Comparison of ENCODE assay signal across 8 mouse cellular contexts in genomic region chr12:113185442-113186291, GRCm38 (mm10). TPM values are rescaled to one million over a fixed set of nuclear protein-coding genes. Genes with fewer than 3 reads are reported as not detected.
DNase-seq lines count a peak whose midpoint lies in the region; ATAC-seq and TF ChIP-seq lines count a peak whose summit lies in the region.

Tmem121 (plus strand) TSS chr12:113185930.

- H3K4me1 ChIP-seq in heart, embryonic 11.5 days (ENCODE audit: control insufficient read depth, insufficient read depth, low read length), result peaks cover 14% of the 10 kb centered on the region
- H3K4me1 ChIP-seq in neural tube, embryonic 12.5 days, result peaks cover 20% of the 10 kb centered on the region

- H3K9ac ChIP-seq in heart, embryonic 11.5 days (ENCODE audit: low read depth, low read length), result peak within 1 kb of the TSS; percentile 56; the same call in 1 of the 2 replicates
- H3K9ac ChIP-seq in neural tube, embryonic 12.5 days, result peak within 1 kb of the TSS; percentile 73

- no peak within 1 kb of the TSS for H3K27ac ChIP-seq in heart, embryonic 11.5 days (ENCODE audit: low read depth, low read length)
- no peak within 1 kb of the TSS for H3K27ac ChIP-seq in neural tube, embryonic 12.5 days

- no peaks in the 10 kb centered on the region for H3K79me2 ChIP-seq in C2C12 (ENCODE audit: control insufficient read depth, insufficient read depth)

- no peaks in the 10 kb centered on the region for H3K36me3 ChIP-seq in heart, embryonic 11.5 days (ENCODE audit: control insufficient read depth, insufficient read depth, low read length)
- no peaks in the 10 kb centered on the region for H3K36me3 ChIP-seq in C2C12 (ENCODE audit: control insufficient read depth, insufficient read depth)
- H3K36me3 ChIP-seq in neural tube, embryonic 12.5 days, result peaks cover 24% of the 10 kb centered on the region

- intact Hi-C loops in heart, postnatal 36 days (cut with DNase I), result no loop called here
- intact Hi-C loops in left cerebral cortex, postnatal 25 days (cut with DNase I), result loop anchor here (2.0 kb wide), 1 partner anchor 21 kb away; no protein-coding TSS in a partner anchor

- H3K79me3 ChIP-seq in C2C12 (ENCODE audit: low read depth), result no peaks in the 10 kb centered on the region

- TF ChIP-seq CTCF in C2C12 (IDR thresholded peaks at IDR 0.05; ENCODE audit: control insufficient read depth, insufficient read depth, insufficient read length), result no peak

- DNase-seq in heart, postnatal 36 days, result no peak
- peak; percentile 59 to 73 for DNase-seq in cerebellum, adult 18-20 months
- peak in 1 of 2 experiments; percentile 41 for DNase-seq in frontal cortex, adult 2 months (ENCODE audit: extremely low spot score in 1 of 2, low spot score in 1 of 2)
- DNase-seq in left cerebral cortex, postnatal 25 days (ENCODE audit: low spot score in 2 of 2), result peak in 1 of 2 experiments; percentile 38
- no peak for DNase-seq in urinary bladder, postnatal 36 days (ENCODE audit: low spot score in 2 of 2)

- ATAC-seq in heart, embryonic 11.5 days (replicated peaks; ENCODE audit: insufficient number of reproducible peaks, low FRiP score, low TSS enrichment), result 0 out of 2 replicates have a peak, but pooled peaks have one; percentile 19
- peak; percentile 48 for ATAC-seq in neural tube, embryonic 12.5 days (ENCODE audit: low FRiP score, low read depth)

- 2% methylated on average over 62 of the region's 63 CpGs for WGBS in heart, embryonic 11.5 days (ENCODE audit: insufficient replicate concordance)
- WGBS in neural tube, embryonic 12.5 days, result 1% methylated on average over 63 of the region's 63 CpGs

- H3K4me2 ChIP-seq in heart, embryonic 11.5 days, result peak within 1 kb of the TSS; percentile 93
- H3K4me2 ChIP-seq in neural tube, embryonic 12.5 days (replicated peaks), result peak within 1 kb of the TSS; percentile 90

- H3K27me3 ChIP-seq in heart, embryonic 11.5 days (ENCODE audit: control insufficient read depth, insufficient read depth, low read length), result peaks cover 46% of the 10 kb centered on the region
- H3K27me3 ChIP-seq in C2C12 (ENCODE audit: control insufficient read depth, insufficient read depth, insufficient read length), result peaks cover 5% of the 10 kb centered on the region
- H3K27me3 ChIP-seq in neural tube, embryonic 12.5 days (replicated peaks), result peaks cover 4% of the 10 kb centered on the region; the same call in 1 of the 2 replicates

- H3K4me3 ChIP-seq in heart, embryonic 11.5 days (ENCODE audit: low read depth, low read length), result peak within 1 kb of the TSS; percentile 53
- peak within 1 kb of the TSS; percentile 14 for H3K4me3 ChIP-seq in C2C12 (ENCODE audit: insufficient read depth, poor library complexity, severe bottlenecking)
- peak within 1 kb of the TSS; percentile 65 for H3K4me3 ChIP-seq in neural tube, embryonic 12.5 days

- H3K9me3 ChIP-seq in heart, embryonic 11.5 days (replicated peaks; ENCODE audit: control insufficient read depth, low read length), result no peaks in the 10 kb centered on the region
- no peaks in the 10 kb centered on the region for H3K9me3 ChIP-seq in neural tube, embryonic 12.5 days

- peak within 1 kb of the TSS; percentile 49 for H3ac ChIP-seq in C2C12 (ENCODE audit: control insufficient read depth, insufficient read length, low read depth)

TF ChIP-seq in C2C12, 6 proteins besides CTCF, POLR2A, EP300 and RAD21:
- no peak for TF ChIP-seq CEBPB (IDR thresholded peaks at IDR 0.05; ENCODE audit: low read depth)
- no peak for TF ChIP-seq MYOG (IDR thresholded peaks at IDR 0.05; ENCODE audit: control insufficient read depth, extremely low read depth, insufficient read length)

RNA-seq across cellular contexts. Expression of gene Tmem121, which starts in this region (rescaled TPM):
- 1.00 and 1.5 TPM in 2 replicates for polyA plus RNA-seq in heart, embryonic 11.5 days (2014; fragmentation: Nextera tagmentation; extraction: Ambion mirVana)
- total RNA-seq in heart, postnatal 36 days (2021), result not detected
- 6.3 TPM for polyA plus RNA-seq in C2C12 (2012; fragmentation: generic; extraction: Trizol)
- 40.3 and 42.0 TPM in 2 replicates for polyA plus RNA-seq in frontal cortex, adult 2 months (2012; rRNA removed)
- 10 to 100 TPM; 26.3 to 29.6 TPM for total RNA-seq in left cerebral cortex, postnatal 25 days (2021)
- polyA plus RNA-seq in neural tube, embryonic 12.5 days (2016; fragmentation: Nextera tagmentation; extraction: Ambion mirVana), result 23.5 and 28.0 TPM in 2 replicates

Comparison
In these comparisons a context has a peak if more than half of its experiments do, and no peak if none do; other contexts are left out.
1. RNA of gene Tmem121 (total RNA-seq): 26.3 to 29.6 TPM in left cerebral cortex, postnatal 25 days; not detected in heart, postnatal 36 days; every median in the first group is over 10 times any median in the second.
2. H3K4me3 ChIP-seq: peak in every context shown above with its lines; median percentile 65 in neural tube, embryonic 12.5 days; 53 in heart, embryonic 11.5 days; 14 in C2C12.
3. DNase-seq: peak in cerebellum, adult 18-20 months (2 of 2); none in heart, postnatal 36 days (0 of 2) and urinary bladder, postnatal 36 days (0 of 2).